Comparison of ENCODE assay signal across 8 mouse cellular contexts in genomic region chr1:106395476-106395875, GRCm38 (mm10).
DNase-seq lines count a peak whose midpoint lies in the region; ATAC-seq and TF ChIP-seq lines count a peak whose summit lies in the region.

No protein-coding gene starts in this region.

- H3K4me3 ChIP-seq in forebrain, embryonic 11.5 days (ENCODE audit: low read depth, low read length): no peak overlapping the region
- H3K4me3 ChIP-seq in hindbrain, embryonic 10.5 days: no peak overlapping the region
- H3K4me3 ChIP-seq in layer of hippocampus, adult 2 months: no peak overlapping the region
- H3K4me3 ChIP-seq in lung, embryonic 16.5 days (ENCODE audit: low read length): no peak overlapping the region

- peak; percentile 83 for DNase-seq in ES-CJ7 (ENCODE audit: low read depth, low spot score)
- DNase-seq in brain, embryonic 14.5 days (ENCODE audit: low read depth): peak; percentile 85
- DNase-seq in forebrain, embryonic 11.5 days (ENCODE audit: low spot score): peak; percentile 76
- peak; percentile 66 for DNase-seq in hindbrain, embryonic 10.5 days (ENCODE audit: low spot score)
- DNase-seq in layer of hippocampus, adult 2 months (ENCODE audit: low spot score in 2 of 2): peak; percentile 56 to 76
- DNase-seq in ovary, postnatal 14 days (ENCODE audit: low spot score): peak; percentile 39
- DNase-seq in thymus, postnatal 10 days (ENCODE audit: low spot score in 2 of 2): peak; percentile 26 to 74

- no peaks in the 10 kb centered on the region for H3K4me1 ChIP-seq in forebrain, embryonic 11.5 days (replicated peaks; ENCODE audit: control insufficient read depth, insufficient read depth, low read length)
- H3K4me1 ChIP-seq in hindbrain, embryonic 10.5 days (replicated peaks): no peaks in the 10 kb centered on the region
- 0 out of 2 replicates have a peak, but pooled peaks cover under 1% of the 10 kb centered on the region for H3K4me1 ChIP-seq in lung, embryonic 16.5 days (replicated peaks; ENCODE audit: control insufficient read depth, insufficient read depth, low read length)

- no peak overlapping the region for H3K9ac ChIP-seq in forebrain, embryonic 11.5 days (ENCODE audit: low read length)
- H3K9ac ChIP-seq in lung, embryonic 16.5 days (ENCODE audit: low read length): no peak overlapping the region

- H3K27me3 ChIP-seq in forebrain, embryonic 11.5 days (ENCODE audit: control insufficient read depth, insufficient read depth, low read length): no peaks in the 10 kb centered on the region
- H3K27me3 ChIP-seq in hindbrain, embryonic 10.5 days (ENCODE audit: insufficient read depth, poor library complexity, severe bottlenecking): no peaks in the 10 kb centered on the region
- H3K27me3 ChIP-seq in lung, embryonic 16.5 days (ENCODE audit: control insufficient read depth, insufficient read depth, low read depth, low read length): no peaks in the 10 kb centered on the region

- 6% methylated on average over 2 of the region's 2 CpGs for WGBS in forebrain, embryonic 11.5 days
- 9% methylated on average over 2 of the region's 2 CpGs for WGBS in hindbrain, embryonic 10.5 days
- WGBS in lung, embryonic 16.5 days: 12% methylated on average over 2 of the region's 2 CpGs

- H3K36me3 ChIP-seq in forebrain, embryonic 11.5 days (ENCODE audit: control insufficient read depth, insufficient read depth, low read length): peaks cover 4% of the 10 kb centered on the region; the same call in 1 of the 2 replicates
- H3K36me3 ChIP-seq in hindbrain, embryonic 10.5 days: peaks cover 42% of the 10 kb centered on the region
- peaks cover 11% of the 10 kb centered on the region for H3K36me3 ChIP-seq in lung, embryonic 16.5 days (ENCODE audit: control insufficient read depth, insufficient read depth, low read length)

- peak; percentile 80 for ATAC-seq in forebrain, embryonic 11.5 days (replicated peaks; ENCODE audit: low FRiP score)
- ATAC-seq in lung, embryonic 16.5 days (ENCODE audit: low read depth): peak; percentile 78

- TF ChIP-seq POLR2A in brain, embryonic 14.5 days (IDR thresholded peaks at IDR 0.05; ENCODE audit: borderline replicate concordance, extremely low read depth, insufficient read depth, insufficient read length, poor library complexity, severe bottlenecking): no peak

- no peak overlapping the region for H3K27ac ChIP-seq in forebrain, embryonic 11.5 days (ENCODE audit: low read depth, low read length)
- no peak overlapping the region for H3K27ac ChIP-seq in hindbrain, embryonic 10.5 days
- peak overlapping the region; percentile 48; the same call in 1 of the 2 replicates for H3K27ac ChIP-seq in layer of hippocampus, adult 2 months
- H3K27ac ChIP-seq in lung, embryonic 16.5 days (ENCODE audit: low read length): no peak overlapping the region

- H3K9me3 ChIP-seq in forebrain, embryonic 11.5 days (ENCODE audit: control insufficient read depth, low read length): no peaks in the 10 kb centered on the region
- no peaks in the 10 kb centered on the region for H3K9me3 ChIP-seq in hindbrain, embryonic 10.5 days
- H3K9me3 ChIP-seq in lung, embryonic 16.5 days (ENCODE audit: control insufficient read depth, low read length): no peaks in the 10 kb centered on the region

- peak; percentile 77; the same call in 1 of the 2 replicates for TF ChIP-seq CTCF in brain, embryonic 14.5 days (IDR thresholded peaks at IDR 0.05; ENCODE audit: borderline replicate concordance, extremely low read depth, insufficient read depth, insufficient read length)
- peak; percentile 95 for TF ChIP-seq CTCF in layer of hippocampus, adult 2 months (conservative IDR thresholded peaks at IDR 0.05)

- no peak overlapping the region for H3K4me2 ChIP-seq in forebrain, embryonic 11.5 days (ENCODE audit: low read depth, low read length, severe bottlenecking)
- no peak overlapping the region for H3K4me2 ChIP-seq in lung, embryonic 16.5 days (ENCODE audit: low read depth, low read length)
